Mouse (Mus musculus): ENCODE measurements around the gene Hdlbp.

The Hdlbp gene

DNA sequence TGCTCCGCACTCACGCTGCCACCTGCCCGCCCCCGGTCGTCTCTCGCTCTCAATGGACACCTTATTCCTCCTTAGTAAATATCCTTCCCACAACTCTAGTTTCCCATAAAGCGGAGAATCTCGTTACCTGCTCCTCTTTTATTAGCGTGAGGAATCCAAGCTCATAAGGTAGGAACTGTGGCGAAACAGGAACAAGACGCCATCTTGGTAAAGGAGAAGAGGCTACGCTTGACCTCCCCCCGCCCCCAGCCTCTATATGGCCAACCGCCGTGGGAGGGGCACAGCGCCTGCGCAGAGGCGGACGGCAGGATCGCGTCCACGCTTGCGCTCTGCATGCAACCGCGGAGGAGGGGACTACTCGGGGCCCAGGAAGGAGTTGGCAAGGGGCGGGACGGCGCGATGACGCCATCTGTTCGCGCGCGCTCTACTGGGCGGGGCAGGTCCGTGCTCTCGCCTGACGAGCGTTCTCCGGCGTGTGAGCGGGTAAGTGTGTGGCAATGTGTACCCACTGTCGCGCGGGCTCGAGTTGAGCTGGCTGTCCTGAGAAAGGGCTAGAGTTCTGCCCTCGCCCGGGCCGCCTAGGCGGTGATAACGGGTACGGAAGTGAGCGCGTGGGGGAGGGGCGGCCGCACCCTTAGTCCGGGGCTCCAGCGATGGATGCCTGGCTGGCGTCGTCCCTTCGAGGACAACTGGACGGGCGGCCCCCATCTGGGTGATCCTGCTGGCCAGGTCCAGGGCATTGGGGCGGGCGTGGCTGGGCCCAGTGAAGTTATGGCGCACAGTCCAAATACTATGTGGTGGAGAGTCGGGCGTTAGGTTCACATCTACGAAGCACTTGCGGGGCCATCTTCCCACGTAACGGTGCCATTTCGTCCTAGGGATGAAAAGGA is at the start of gene Hdlbp:
Gene Hdlbp, minus strand, starts transcription at position 230 of the 890 bp plus-strand sequence.
- under 1% methylated on average over 74 of the region's 74 CpGs for WGBS

DNA sequence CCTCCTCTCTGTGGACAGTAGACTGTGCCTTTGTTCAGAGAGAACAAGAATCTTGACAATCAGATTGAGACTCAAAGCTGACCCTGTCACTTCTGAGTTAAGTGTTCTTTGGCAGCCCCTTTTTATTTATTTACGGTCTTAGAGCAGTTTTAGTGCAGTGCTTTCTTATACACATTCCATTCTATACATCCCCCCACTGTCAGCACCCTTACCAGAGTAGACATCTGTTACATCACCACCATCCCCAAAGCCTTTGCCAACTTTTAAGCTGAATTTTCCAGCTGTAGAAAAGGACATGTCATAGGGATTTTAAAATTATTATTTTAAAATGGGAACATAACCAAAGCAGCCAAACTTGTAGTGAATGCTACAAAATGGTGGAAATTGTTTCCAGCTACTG is 43.7 kb upstream of the Hdlbp start:
- WGBS, result 76% methylated on average over 1 of the region's 1 CpGs

DNA sequence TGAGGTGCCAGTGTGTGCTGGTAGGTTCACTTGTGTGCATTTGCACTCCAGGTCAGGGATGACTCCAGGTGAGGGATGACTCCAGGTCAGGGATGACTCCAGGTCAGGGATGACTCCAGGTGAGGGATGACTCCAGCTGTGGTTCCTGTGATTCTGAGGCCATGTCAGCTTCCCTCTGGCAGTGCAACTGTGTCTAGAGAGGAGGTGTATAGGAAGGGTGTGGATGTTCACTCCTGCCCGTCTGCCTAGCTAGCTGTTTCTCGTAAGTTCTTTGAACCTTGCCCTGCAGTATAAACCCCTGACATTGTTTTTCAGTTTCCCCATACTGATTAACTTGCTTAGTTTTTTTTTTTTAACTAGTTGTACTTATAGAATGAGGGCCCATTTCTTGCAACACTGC is 42.9 kb upstream of the Hdlbp start:
- WGBS, result 91% methylated on average over 2 of the region's 2 CpGs

DNA sequence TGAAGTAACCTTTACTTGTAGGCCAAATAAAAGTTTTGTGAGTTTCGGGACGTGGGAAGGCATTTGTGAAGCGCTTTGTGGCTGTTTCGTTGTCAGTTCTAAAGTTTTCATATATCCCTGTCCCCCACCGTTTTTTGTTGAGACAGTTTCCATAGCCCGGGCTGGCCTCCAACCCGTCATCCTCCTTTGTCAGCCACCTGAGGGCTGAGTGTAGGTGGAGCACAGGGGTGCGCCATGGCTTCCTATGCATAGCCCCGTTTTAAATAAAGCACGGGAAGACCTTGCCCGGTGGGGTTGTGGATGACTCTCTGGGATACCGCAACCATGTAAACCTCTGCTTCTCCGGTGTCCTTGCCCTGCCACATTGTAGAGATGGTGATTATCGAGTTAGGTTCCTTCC is 34.6 kb upstream of the Hdlbp start:
- 78% methylated on average over 14 of the region's 14 CpGs for WGBS

DNA sequence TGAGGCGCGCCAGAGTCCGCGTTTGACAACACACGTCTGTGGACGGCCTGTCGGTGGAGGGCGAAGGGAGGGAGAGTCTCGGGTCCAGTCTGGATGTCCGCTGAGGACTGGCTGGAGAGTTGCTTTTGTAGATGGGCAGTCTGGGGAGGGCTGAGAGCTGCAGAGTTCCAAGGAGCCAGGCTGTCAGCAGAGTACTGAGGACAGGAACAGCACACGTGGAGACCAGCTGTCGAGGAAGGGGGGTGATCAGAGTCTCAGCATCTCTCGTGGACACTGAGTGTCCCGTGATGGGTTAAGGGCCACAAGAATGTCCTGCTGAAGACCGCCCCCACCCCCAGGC is 33.7 kb upstream of the Hdlbp start:
- 4% methylated on average over 15 of the region's 15 CpGs for WGBS

DNA sequence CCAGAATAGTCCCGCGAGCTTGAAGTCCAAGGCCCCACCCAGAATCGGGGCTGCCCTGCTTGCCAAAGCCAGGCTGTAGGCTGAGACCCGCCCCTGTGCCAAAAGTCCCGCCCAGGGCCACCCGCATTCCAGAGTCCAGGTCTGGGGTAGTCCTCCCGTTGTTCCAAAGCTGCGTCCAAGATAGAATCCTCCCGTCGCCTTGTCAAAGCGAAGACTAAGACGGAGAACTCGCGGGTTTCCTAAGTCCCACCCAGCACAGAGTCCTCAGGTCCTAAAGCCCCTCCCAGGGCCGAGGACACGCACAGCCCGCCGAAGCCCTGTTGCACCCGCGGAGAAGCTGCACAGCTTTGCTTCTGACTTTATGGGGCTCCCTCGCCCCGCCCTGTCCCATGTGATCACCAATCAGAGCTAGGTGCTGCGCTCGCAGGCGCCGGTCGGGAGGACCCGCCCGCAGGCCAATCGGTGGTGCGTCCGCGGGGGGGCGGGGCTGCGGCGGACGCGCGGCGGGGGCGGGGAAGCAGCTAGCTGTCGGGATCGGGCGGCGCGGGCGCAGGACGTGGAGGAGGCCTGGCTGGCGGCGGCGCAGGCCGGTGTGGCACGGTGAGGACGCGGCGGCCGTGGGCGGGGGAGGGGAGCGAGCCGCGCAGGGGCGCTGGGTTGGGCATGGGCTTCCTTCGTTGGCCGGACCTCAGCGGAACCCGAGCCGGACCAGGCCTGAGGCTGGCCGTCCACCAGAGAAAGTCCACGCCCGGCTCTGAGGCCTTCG is 33.2 kb upstream of the Hdlbp start, which contains the start of gene Farp2:
Gene Farp2, plus strand, starts transcription at position 495 of the 766 bp plus-strand sequence.
- WGBS, result 1% methylated on average over 71 of the region's 71 CpGs

DNA sequence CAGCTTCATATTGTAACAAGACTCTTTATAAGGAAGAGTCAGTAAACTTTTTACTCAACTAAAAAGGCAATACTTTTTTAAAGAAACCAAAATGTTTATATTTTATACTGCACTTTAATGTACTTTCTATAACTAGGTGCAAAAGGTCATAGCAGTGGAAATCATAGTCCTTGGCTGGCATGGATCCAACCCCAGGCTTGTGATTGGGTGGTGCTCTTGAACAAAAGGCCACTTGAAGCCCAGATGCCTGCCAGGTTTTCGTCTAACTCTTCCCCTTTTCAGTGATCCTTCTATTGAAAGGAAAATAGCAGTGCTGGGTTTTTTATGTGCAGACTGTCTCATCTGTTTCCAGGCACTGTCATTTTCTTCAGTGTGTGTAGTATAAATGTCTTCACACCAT is 30.0 kb upstream of the Hdlbp start:
- WGBS, result 22% methylated on average over 1 of the region's 1 CpGs

DNA sequence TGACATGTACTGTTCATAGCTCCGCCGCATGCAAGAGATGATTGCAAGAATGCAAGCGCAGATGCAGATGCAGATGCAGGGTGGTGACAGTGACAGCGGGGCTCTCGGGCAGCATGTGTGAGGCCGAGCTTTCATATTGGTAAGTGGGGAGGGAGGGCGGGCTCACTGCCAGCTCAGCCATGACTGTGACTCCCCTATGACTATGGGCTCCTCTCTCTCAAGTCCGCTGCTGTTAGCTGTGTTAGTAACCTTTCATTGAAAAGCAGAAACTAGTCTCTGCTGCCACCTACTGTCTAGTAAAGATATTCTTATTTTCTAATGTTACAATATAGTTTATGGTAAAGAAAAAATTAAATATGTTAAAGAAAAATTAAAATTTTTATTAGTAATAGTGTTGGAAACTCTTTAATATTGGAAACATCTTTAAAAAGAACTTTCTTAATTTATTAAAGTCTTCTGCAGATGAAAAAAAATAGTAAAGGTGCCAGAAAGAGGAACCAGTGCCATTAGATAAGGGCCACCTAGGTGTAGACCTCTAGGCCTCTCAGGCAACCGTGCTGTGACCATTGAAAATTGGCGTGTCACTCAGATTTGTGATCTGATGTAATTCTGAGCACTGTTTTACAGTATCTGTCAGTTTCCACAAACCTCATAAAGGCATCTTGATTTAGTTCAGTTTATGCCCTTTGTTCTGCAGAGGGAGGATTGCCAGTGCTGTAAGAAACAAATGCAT is 28.5 kb upstream of the Hdlbp start:
- 41% methylated on average over 10 of the region's 10 CpGs for WGBS

DNA sequence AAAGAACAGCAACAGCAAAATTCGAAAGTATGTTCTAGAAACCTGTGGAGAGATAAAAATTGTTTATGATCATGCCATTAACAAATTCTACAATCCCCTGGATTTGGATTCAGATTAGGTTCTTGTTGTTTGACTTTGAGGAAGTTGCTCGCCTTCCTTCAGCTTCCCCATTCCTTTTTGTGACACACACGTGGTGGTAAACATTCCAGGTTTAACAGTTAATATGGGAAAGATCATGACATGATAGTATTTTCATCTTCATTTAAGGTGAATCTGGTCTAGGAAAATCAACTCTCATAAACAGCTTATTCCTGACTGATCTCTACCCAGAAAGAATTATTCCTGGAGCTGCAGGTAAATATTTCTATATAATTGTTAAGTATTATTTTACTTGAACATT is 16.7 kb upstream of the Hdlbp start:
- 82% methylated on average over 3 of the region's 3 CpGs for WGBS

DNA sequence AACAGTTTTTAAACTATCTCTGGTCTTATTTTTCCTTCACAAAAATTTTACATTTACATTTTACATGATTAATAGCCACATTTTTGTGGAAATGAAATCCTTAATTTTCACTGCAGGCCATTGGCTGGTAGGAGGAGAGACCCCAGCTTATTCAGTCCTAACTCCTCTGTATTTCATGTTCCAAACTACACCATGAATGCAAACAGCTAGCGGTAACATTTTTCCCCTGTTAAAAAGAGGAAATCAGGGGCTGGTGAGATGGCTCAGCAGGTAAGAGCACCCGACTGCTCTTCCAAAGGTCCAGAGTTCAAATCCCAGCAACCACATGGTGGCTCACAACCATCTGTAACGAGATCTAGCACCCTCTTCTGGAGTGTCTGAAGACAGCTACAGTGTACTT is 7.7 kb upstream of the Hdlbp start:
- WGBS, result 72% methylated on average over 3 of the region's 3 CpGs

DNA sequence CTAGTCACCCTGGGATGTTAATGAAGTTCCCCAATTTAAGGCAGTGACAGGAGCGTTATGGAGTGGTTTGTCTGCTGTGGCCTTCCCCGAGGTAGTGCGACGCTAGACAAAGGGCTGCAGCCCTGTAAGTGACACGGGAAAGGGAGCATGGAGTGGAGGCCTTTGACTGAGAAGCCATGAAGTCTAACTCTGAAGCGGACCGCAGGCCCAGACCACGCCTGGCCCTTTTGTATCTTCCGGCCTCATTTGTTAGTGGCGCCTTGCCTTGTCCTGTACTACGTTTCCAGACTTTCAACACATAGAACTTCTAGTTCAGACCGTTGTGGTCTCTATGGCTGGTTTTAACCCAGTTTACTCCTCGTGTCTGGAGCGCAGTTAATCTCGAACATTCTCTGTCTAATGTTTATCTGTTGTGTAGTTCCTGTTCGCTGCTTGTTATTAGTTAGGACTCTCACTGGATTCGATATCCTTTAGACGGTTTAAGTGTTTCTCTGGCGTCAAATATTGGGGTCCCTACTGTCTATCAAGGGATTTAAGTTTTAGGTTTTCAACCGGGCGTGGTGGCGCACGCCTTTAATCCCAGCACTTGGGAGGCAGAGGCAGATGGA is 965 bp upstream of the Hdlbp start:
- 4% methylated on average over 23 of the region's 23 CpGs for WGBS

DNA sequence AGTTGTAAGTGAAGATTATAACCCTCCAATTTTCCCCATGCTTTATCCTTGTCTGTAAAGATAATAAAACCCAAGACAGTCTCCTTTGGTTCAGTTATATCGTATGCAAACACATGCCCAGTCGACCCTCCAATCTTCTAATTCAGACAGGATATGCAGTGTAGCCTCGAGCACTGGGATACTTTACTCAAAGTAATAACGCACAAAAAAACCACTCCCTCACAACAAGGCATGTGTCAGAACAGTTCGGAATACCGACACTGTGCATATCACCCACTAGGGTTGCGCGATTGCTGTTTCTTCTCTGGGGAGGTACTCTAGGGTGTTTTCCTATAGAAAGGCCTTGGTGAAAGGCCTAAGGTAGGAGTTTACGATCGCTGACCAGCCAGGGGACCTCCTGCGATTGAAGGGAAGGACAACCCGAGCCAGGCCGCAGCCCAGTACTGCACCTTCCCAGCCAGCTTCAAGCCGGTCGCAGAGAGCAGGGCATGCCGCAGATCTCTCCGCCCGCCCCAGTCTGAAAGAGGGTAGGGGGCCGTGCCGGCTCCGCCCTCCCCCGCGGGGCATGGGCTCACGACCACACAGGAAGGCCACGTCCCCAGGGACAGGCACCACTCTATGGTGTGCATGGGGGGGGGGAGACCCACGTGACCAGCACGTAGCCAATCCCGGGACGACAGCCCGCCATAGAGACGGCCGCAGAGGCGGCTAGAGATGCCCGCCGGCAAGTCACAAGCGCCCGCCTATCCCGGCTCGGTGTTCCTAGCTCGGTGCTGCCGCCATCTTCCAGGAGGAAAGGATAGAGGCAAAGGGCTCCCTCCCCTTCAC is 643 bp downstream of the Hdlbp start:
- 1% methylated on average over 41 of the region's 41 CpGs for WGBS

DNA sequence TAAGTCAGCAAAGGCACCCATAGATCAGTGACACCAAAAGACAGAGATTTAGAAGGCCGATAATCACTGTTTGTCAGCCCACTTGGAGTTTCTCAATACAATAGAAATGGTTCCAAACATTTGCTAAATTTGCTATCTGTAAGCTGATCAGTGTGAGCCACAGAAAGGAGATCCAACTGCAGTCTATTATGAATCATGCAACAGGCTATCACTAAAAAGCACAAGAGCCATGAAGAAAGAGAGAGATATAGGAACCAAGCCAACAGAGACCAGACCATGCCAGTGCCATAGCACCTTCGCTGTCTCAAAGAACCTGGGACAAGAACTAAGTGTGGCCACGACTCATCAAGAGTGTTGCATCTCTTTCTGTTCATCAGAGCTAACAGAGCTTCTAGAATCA is 2.9 kb downstream of the Hdlbp start:
- 96% methylated on average over 3 of the region's 3 CpGs for WGBS

DNA sequence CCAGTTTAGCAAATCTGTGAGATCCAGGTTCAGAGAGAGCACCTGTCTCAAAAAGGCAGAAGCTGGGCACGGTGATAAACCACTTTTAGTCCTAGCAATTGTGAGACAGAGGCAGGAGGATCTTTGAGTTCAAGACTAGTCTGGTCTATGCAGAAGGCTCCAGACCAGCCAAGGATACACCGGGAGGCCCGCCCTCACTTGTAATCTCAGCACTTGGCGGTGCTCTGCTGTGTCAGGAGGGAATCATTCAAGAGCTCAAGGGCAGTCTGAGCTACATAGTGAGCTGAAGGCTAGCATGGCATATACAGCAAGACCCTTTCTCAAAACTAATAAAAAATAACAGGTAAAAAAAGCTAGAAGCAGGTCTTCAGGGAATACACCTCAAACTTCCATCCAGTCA is 10.0 kb downstream of the Hdlbp start:
- WGBS, result 92% methylated on average over 4 of the region's 4 CpGs

DNA sequence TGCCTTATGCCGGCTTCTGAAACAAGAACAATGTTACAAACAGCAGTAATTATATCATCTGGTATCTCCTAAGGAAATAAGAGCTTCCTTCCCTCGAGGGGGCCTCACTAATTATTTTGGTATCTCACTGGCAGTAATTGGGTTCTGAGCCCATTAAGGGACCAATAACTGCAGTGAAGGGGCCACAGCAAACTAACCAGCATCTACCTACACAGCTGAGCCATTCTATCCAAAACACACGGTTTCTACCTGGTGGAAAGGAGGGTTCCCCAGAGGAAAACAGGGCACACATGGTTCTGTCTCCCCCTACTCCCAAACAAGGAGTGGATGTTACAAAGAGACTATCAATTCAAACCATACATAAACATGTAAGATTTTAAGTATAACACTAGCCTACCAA is 19.5 kb downstream of the Hdlbp start:
- 40% methylated on average over 3 of the region's 3 CpGs for WGBS

DNA sequence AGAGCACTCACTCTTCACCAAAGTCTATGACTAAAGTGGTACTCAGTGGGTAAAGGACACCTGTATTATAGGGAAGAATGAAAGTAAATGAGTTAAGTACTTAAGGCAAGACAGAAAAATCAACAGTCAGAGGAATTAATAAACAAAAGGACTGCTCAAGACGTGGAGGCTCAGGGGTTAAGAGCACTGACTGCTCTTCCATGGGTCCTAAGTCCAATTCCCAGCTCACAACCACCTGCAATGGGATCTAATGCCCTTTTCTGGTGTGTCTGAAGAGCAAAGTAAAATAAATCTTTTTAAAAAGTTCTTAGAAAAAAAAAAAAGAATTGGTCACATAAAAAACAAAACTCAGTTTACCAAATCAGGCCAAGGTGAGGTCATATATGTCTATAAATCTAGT is 20.3 kb downstream of the Hdlbp start:
- WGBS, result 66% methylated on average over 1 of the region's 1 CpGs

DNA sequence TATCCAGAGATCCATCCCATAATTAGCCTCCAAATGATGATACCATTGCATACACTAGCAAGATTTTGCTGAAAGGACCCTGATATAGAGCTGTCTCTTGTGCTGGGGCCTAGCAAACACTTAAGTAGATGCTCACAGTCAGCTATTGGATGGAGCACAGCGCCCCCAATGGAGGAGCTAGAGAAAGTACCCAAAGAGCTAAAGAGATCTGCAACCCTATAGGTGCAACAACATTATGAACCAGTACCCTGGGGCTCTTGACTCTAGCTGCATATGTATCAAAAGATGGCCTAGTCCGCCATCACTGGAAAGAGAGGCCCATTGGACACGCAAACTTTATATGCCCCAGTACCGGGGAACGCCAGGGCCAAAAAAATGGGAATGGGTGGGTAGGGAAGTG is 28.5 kb downstream of the Hdlbp start:
- WGBS, result 87% methylated on average over 5 of the region's 5 CpGs

DNA sequence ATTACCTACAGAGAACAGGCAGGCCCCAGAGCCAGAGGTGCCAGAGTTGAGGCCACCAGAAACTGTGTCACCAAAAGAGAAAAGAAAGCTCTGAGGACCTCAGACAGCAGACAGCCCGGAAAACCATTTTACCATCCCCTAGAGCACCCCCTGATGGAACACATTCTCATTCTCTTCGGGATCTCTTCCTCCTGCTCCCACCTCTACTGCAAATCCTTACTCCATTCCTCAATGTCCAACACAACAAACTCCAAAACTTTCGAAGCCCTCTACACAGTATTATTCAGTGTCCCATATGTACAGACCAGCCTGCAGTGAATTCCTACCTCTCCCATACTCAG is 32.8 kb downstream of the Hdlbp start:
- WGBS, result 12% methylated on average over 3 of the region's 3 CpGs

DNA sequence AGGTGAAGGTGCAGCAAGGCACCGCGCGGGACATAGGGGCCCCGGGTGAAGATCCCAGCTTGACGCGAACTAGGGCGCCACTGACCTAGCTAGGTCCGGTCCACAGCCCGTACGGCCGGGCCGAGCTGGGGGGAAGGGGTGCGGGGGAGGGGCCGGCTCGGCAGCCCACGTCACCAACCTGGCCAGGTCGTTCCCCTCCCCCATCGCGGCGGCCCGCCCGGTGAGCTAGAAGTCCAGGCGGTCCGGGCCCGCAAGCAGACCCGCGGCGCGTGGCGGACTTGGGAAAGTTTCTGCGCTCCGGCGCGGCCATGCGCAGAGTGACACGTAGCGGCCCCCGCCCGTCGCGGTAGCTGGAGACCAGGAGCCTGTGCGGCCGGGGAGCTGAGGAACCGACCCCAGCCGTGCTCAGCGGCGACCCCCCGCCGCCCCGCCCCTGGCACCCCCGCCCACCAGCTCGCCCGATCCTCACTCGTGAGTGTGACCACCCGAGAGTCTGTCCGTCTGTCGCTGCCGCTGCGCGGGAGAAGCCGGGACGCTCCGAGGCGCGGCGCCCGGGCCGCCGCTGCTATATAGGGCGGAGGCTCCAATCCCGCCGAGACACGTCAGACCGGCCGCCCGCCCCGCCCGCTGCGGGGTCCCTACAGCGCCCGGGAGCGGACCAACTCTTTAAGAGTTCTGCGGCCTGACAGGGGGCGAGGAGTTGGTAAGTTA is 33.3 kb downstream of the Hdlbp start:
- under 1% methylated on average over 82 of the region's 84 CpGs for WGBS

DNA sequence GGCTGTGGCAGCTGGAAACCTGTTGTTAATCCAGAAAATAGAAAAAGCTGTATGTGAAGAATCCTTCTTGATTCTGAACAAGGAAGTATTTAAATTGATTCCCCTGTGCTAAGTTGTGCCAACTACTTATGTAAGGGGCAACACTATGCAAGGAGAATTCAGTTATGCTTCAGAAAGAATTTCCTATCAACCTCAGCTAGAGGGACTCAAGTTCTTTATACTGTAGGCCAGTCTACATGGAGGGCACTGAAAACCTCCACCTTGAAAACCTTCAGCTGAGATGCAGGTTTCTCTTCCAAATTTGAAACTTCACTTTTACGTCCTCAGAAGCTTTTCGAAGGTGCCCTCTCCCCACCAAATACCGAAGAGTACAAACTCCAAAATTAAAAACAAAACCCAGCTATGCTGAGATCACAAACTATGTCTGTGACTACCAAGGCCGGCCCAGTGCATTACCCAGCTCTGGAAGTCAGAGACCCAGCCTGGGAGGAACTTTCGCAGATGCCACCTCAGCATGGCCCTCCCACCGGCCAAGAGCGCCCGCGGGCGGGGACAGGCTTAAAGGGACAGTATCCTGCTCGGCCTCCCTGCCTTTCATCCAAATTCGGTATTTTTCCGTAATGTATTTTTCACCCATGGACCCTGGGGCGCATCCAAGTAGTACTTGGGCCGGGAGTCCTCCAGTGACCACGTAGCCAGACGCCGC is 34.1 kb downstream of the Hdlbp start:
- WGBS, result 2% methylated on average over 18 of the region's 18 CpGs
